Mouse (Mus musculus): ENCODE measurements around the gene Cep295nl. TPM values are rescaled to one million over a fixed set of nuclear protein-coding genes. Genes with fewer than 3 reads are reported as not detected.

The Cep295nl gene
- polyA plus RNA-seq, 1 experiment from 2014 or later, result 0.28 TPM

- no peaks in the 10 kb centered on the region for H3K9me3 ChIP-seq (ENCODE audit: control insufficient read depth, low read length)
- peaks cover 5% of the 10 kb centered on the region for H3K4me1 ChIP-seq (ENCODE audit: control insufficient read depth, insufficient read depth, low read length)
- H3K27ac ChIP-seq (ENCODE audit: low read depth, low read length), result no peak overlapping the region
- H3K4me3 ChIP-seq (ENCODE audit: low read depth, low read length), result no peak overlapping the region
- H3K4me2 ChIP-seq (ENCODE audit: low read depth), result no peak overlapping the region
- no peaks in the 10 kb centered on the region; the same call in 1 of the 2 replicates for H3K36me3 ChIP-seq (ENCODE audit: control insufficient read depth, insufficient read depth, low read length)
- ATAC-seq (ENCODE audit: insufficient read depth, low FRiP score, low TSS enrichment), result no peak
- 71% methylated on average over 3 of the region's 3 CpGs for WGBS
- H3K27me3 ChIP-seq (ENCODE audit: control insufficient read depth, insufficient read depth, low read length), result no peaks in the 10 kb centered on the region
- H3K9ac ChIP-seq (ENCODE audit: low read length), result no peak overlapping the region
- DNase-seq (ENCODE audit: low spot score), result no peak
Measured at GRCm38 (mm10) chr11:118348419-118348818, 6.1 kb upstream of the Cep295nl start.

GRCm38 (mm10) chr11:118347911-118348310 is 5.6 kb upstream of the Cep295nl start:
- DNase-seq (ENCODE audit: low spot score), result no peak
- H3K4me3 ChIP-seq (ENCODE audit: low read depth, low read length), result no peak overlapping the region
- H3K9me3 ChIP-seq (ENCODE audit: control insufficient read depth, low read length), result no peaks in the 10 kb centered on the region
- H3K27me3 ChIP-seq (ENCODE audit: control insufficient read depth, insufficient read depth, low read length), result no peaks in the 10 kb centered on the region
- H3K9ac ChIP-seq (ENCODE audit: low read length), result no peak overlapping the region
- H3K4me1 ChIP-seq (ENCODE audit: control insufficient read depth, insufficient read depth, low read length), result peaks cover 2% of the 10 kb centered on the region; the same call in 1 of the 2 replicates
- ATAC-seq (ENCODE audit: insufficient read depth, low FRiP score, low TSS enrichment), result no peak
- H3K36me3 ChIP-seq (ENCODE audit: control insufficient read depth, insufficient read depth, low read length), result no peaks in the 10 kb centered on the region; the same call in 1 of the 2 replicates
- H3K4me2 ChIP-seq (ENCODE audit: low read depth), result no peak overlapping the region
- H3K27ac ChIP-seq (ENCODE audit: low read depth, low read length), result no peak overlapping the region
- 89% methylated on average over 12 of the region's 12 CpGs for WGBS

- 95% methylated on average over 2 of the region's 2 CpGs for WGBS
- peaks cover 5% of the 10 kb centered on the region for H3K4me1 ChIP-seq (ENCODE audit: control insufficient read depth, insufficient read depth, low read length)
- ATAC-seq (ENCODE audit: insufficient read depth, low FRiP score, low TSS enrichment), result no peak
- DNase-seq (ENCODE audit: low spot score), result no peak
- no peaks in the 10 kb centered on the region for H3K27me3 ChIP-seq (ENCODE audit: control insufficient read depth, insufficient read depth, low read length)
- H3K9ac ChIP-seq (ENCODE audit: low read length), result no peak overlapping the region
- no peaks in the 10 kb centered on the region; the same call in 1 of the 2 replicates for H3K36me3 ChIP-seq (ENCODE audit: control insufficient read depth, insufficient read depth, low read length)
- no peak overlapping the region for H3K27ac ChIP-seq (ENCODE audit: low read depth, low read length)
- H3K9me3 ChIP-seq (ENCODE audit: control insufficient read depth, low read length), result no peaks in the 10 kb centered on the region
- no peak overlapping the region for H3K4me3 ChIP-seq (ENCODE audit: low read depth, low read length)
- no peak overlapping the region for H3K4me2 ChIP-seq (ENCODE audit: low read depth)
Measured at GRCm38 (mm10) chr11:118347391-118347790, 5.1 kb upstream of the Cep295nl start.

- Histone ChIP-seq H3K9ac (ENCODE audit: low read length) (no peak overlapping the region), H3K27ac (ENCODE audit: low read depth, low read length) (no peak overlapping the region), H3K27me3 (ENCODE audit: control insufficient read depth, insufficient read depth, low read length) (no peaks in the 10 kb centered on the region), H3K4me3 (ENCODE audit: low read depth, low read length) (no peak overlapping the region), H3K9me3 (ENCODE audit: control insufficient read depth, low read length) (no peaks in the 10 kb centered on the region), H3K4me2 (ENCODE audit: low read depth) (no peak overlapping the region), H3K36me3 (ENCODE audit: control insufficient read depth, insufficient read depth, low read length) (no peaks in the 10 kb centered on the region; the same call in 1 of the 2 replicates), H3K4me1 (ENCODE audit: control insufficient read depth, insufficient read depth, low read length) (peaks cover 11% of the 10 kb centered on the region)
- WGBS, result 92% methylated on average over 8 of the region's 8 CpGs
- ATAC-seq (ENCODE audit: insufficient read depth, low FRiP score, low TSS enrichment) (no peak), DNase-seq (ENCODE audit: low spot score) (no peak)
Measured at GRCm38 (mm10) chr11:118346395-118347096, 4.2 kb upstream of the Cep295nl start.

GRCm38 (mm10) chr11:118345693-118346092 is 3.4 kb upstream of the Cep295nl start:
- no peaks in the 10 kb centered on the region for H3K9me3 ChIP-seq (ENCODE audit: control insufficient read depth, low read length)
- ATAC-seq (ENCODE audit: insufficient read depth, low FRiP score, low TSS enrichment) (no peak), DNase-seq (ENCODE audit: low spot score) (no peak)
- H3K27ac ChIP-seq (ENCODE audit: low read depth, low read length), result no peak overlapping the region
- no peak overlapping the region for H3K9ac ChIP-seq (ENCODE audit: low read length)
- no peak overlapping the region for H3K4me2 ChIP-seq (ENCODE audit: low read depth)
- no peaks in the 10 kb centered on the region for H3K27me3 ChIP-seq (ENCODE audit: control insufficient read depth, insufficient read depth, low read length)
- H3K4me1 ChIP-seq (ENCODE audit: control insufficient read depth, insufficient read depth, low read length), result peaks cover 11% of the 10 kb centered on the region
- H3K4me3 ChIP-seq (ENCODE audit: low read depth, low read length), result no peak overlapping the region
- H3K36me3 ChIP-seq (ENCODE audit: control insufficient read depth, insufficient read depth, low read length), result no peaks in the 10 kb centered on the region; the same call in 1 of the 2 replicates
- WGBS, result 80% methylated on average over 4 of the region's 4 CpGs

GRCm38 (mm10) chr11:118343629-118344028 is 1.3 kb upstream of the Cep295nl start:
- no peak for DNase-seq (ENCODE audit: low spot score)
- Histone ChIP-seq H3K9me3 (ENCODE audit: control insufficient read depth, low read length) (no peaks in the 10 kb centered on the region), H3K27ac (ENCODE audit: low read depth, low read length) (no peak overlapping the region), H3K4me1 (ENCODE audit: control insufficient read depth, insufficient read depth, low read length) (peaks cover 11% of the 10 kb centered on the region), H3K4me3 (ENCODE audit: low read depth, low read length) (no peak overlapping the region), H3K9ac (ENCODE audit: low read length) (no peak overlapping the region), H3K36me3 (ENCODE audit: control insufficient read depth, insufficient read depth, low read length) (no peaks in the 10 kb centered on the region; the same call in 1 of the 2 replicates), H3K27me3 (ENCODE audit: control insufficient read depth, insufficient read depth, low read length) (no peaks in the 10 kb centered on the region), H3K4me2 (ENCODE audit: low read depth) (no peak overlapping the region)
- 89% methylated on average over 2 of the region's 2 CpGs for WGBS
- no peak for ATAC-seq (ENCODE audit: insufficient read depth, low FRiP score, low TSS enrichment)

GRCm38 (mm10) chr11:118337491-118338168 is 4.7 kb downstream of the Cep295nl start:
- Histone ChIP-seq H3K9ac (ENCODE audit: low read length) (no peak overlapping the region), H3K27me3 (ENCODE audit: control insufficient read depth, insufficient read depth, low read length) (no peaks in the 10 kb centered on the region), H3K9me3 (ENCODE audit: control insufficient read depth, low read length) (no peaks in the 10 kb centered on the region), H3K4me2 (ENCODE audit: low read depth) (no peak overlapping the region), H3K36me3 (ENCODE audit: control insufficient read depth, insufficient read depth, low read length) (no peaks in the 10 kb centered on the region), H3K4me3 (ENCODE audit: low read depth, low read length) (no peak overlapping the region), H3K27ac (ENCODE audit: low read depth, low read length) (no peak overlapping the region), H3K4me1 (ENCODE audit: control insufficient read depth, insufficient read depth, low read length) (peaks cover 9% of the 10 kb centered on the region)
- 72% methylated on average over 8 of the region's 8 CpGs for WGBS
- DNase-seq (ENCODE audit: low spot score), result no peak
- ATAC-seq (ENCODE audit: insufficient read depth, low FRiP score, low TSS enrichment), result no peak

- no peak for DNase-seq (ENCODE audit: low spot score)
- H3K9me3 ChIP-seq (ENCODE audit: control insufficient read depth, low read length), result no peaks in the 10 kb centered on the region
Measured at GRCm38 (mm10) chr11:118333431-118333830, 8.9 kb downstream of the Cep295nl start.

GRCm38 (mm10) chr11:118332376-118332775 is 9.9 kb downstream of the Cep295nl start:
- peaks cover 2% of the 10 kb centered on the region; the same call in 1 of the 2 replicates for H3K36me3 ChIP-seq (ENCODE audit: control insufficient read depth, insufficient read depth, low read length)
- H3K27me3 ChIP-seq (ENCODE audit: control insufficient read depth, insufficient read depth, low read length), result no peaks in the 10 kb centered on the region
- H3K4me1 ChIP-seq (ENCODE audit: control insufficient read depth, insufficient read depth, low read length), result no peaks in the 10 kb centered on the region
- no peak overlapping the region for H3K4me3 ChIP-seq (ENCODE audit: low read depth, low read length)
- no peak overlapping the region for H3K27ac ChIP-seq (ENCODE audit: low read depth, low read length)
- whole genome bisulfite sequencing, result 86% methylated on average over 11 of the region's 11 CpGs
- ATAC-seq (ENCODE audit: insufficient read depth, low FRiP score, low TSS enrichment) (no peak), DNase-seq (ENCODE audit: low spot score) (no peak)
- H3K9me3 ChIP-seq (ENCODE audit: control insufficient read depth, low read length), result no peaks in the 10 kb centered on the region
- no peak overlapping the region for H3K4me2 ChIP-seq (ENCODE audit: low read depth)
- H3K9ac ChIP-seq (ENCODE audit: low read length), result no peak overlapping the region

More at GRCm38 (mm10) chr11:118333431-118333830, 8.9 kb downstream of the Cep295nl start:
- no peak overlapping the region for H3K4me3 ChIP-seq (ENCODE audit: low read depth, low read length)
- no peak for ATAC-seq (ENCODE audit: insufficient read depth, low FRiP score, low TSS enrichment)
- no peak overlapping the region for H3K9ac ChIP-seq (ENCODE audit: low read length)
- no peaks in the 10 kb centered on the region for H3K27me3 ChIP-seq (ENCODE audit: control insufficient read depth, insufficient read depth, low read length)
- no peak overlapping the region for H3K27ac ChIP-seq (ENCODE audit: low read depth, low read length)
- peaks cover 2% of the 10 kb centered on the region; the same call in 1 of the 2 replicates for H3K36me3 ChIP-seq (ENCODE audit: control insufficient read depth, insufficient read depth, low read length)
- 90% methylated on average over 17 of the region's 17 CpGs for WGBS
- H3K4me2 ChIP-seq (ENCODE audit: low read depth), result no peak overlapping the region
- no peaks in the 10 kb centered on the region for H3K4me1 ChIP-seq (ENCODE audit: control insufficient read depth, insufficient read depth, low read length)

Data from neural tube, embryonic 11.5 days (tissue).